Mouse (Mus musculus): Measurements from ENCODE around the gene Nab1.

DNA sequence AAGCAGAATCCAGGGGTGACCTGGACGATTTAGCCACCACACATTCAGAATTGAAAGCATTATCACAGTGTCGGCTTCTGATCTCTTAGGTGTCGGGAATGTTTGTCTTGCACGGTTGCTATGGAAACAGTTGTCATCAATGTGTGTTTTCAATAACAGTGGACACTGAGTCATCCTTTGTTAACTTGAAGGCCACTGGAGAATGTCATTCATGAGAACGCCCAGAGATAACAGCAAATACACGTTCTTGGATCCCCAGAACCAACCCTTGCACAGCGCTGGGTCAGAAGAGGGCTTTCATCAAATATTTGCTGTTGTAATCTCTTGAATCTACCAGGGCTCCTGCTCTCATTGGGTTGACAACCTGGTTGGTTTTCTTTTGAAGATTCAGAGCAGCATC lies 43.9 kb downstream of the Nab1 start:
- TF ChIP-seq CTCF (conservative IDR thresholded peaks at IDR 0.05; ENCODE audit: insufficient read depth, insufficient read length, low read depth, low read length) (no peak), POLR2A (IDR thresholded peaks at IDR 0.05; ENCODE audit: low read depth, low read length) (no peak)

Measured in kidney, adult 2 months (tissue).